Mouse (Mus musculus) CH12.LX (cell line): Measurements from ENCODE around the gene Noto.

Experiments used
- BHLHE40 ChIP-seq: IDR thresholded peaks from 2 replicates; pipeline ENCODE4 v1.6.1; 2011; ENCODE audit warnings: mild to moderate bottlenecking, low read depth, low read length, improper control_type of control experiment
- CHD1 ChIP-seq: IDR thresholded peaks from 2 replicates; pipeline ENCODE4 v1.6.1; 2012; ENCODE audit warnings: low read depth, low read length, improper control_type of control experiment, inconsistent platforms
- CTCF ChIP-seq, 2 experiments: IDR thresholded peaks in 1 of 2; conservative IDR thresholded peaks in 1 of 2; 2 replicates each; pipeline ENCODE4 v1.5.1; 2011 to 2012; ENCODE audit warnings: low read depth in 2 of 2, low read length in 2 of 2, improper control_type of control experiment in 1 of 2, inconsistent platforms in 1 of 2, mild to moderate bottlenecking in 1 of 2, moderate library complexity in 1 of 2
- EP300 ChIP-seq: IDR thresholded peaks from 2 replicates; pipeline ENCODE4 v1.6.1; 2011; ENCODE audit warnings: low read length, improper control_type of control experiment
- GABPA ChIP-seq: IDR thresholded peaks from 2 replicates; pipeline ENCODE4 v1.6.1; 2012; ENCODE audit warnings: low read depth, low read length, improper control_type of control experiment, inconsistent platforms; ENCODE audit not compliant: insufficient replicate concordance
- HCFC1 ChIP-seq: IDR thresholded peaks from 2 replicates; pipeline ENCODE4 v1.6.1; 2012; ENCODE audit warnings: low read depth, mild to moderate bottlenecking, inconsistent platforms, low read length, improper control_type of control experiment
- MAX ChIP-seq: IDR thresholded peaks from 2 replicates; pipeline ENCODE4 v1.6.1; 2011; ENCODE audit warnings: low read length, improper control_type of control experiment
- POLR2A ChIP-seq: IDR thresholded peaks from 2 replicates; pipeline ENCODE4 v1.6.1; 2011; ENCODE audit warnings: low read depth, mild to moderate bottlenecking, improper control_type of control experiment, low read length
- POLR2AphosphoS2 ChIP-seq: IDR thresholded peaks from 2 replicates; pipeline ENCODE4 v1.6.1; 2011; ENCODE audit warnings: low read depth, low read length, improper control_type of control experiment
- SIN3A ChIP-seq: IDR thresholded peaks from 2 replicates; pipeline ENCODE4 v1.6.1; 2012; ENCODE audit warnings: low read length, improper control_type of control experiment, inconsistent platforms
- TBP ChIP-seq: conservative IDR thresholded peaks from 2 replicates; pipeline ENCODE4 v1.6.1; 2011; ENCODE audit warnings: low read depth, low read length, improper control_type of control experiment
- ZC3H11A ChIP-seq: IDR thresholded peaks from 2 replicates; pipeline ENCODE4 v1.6.1; 2012; ENCODE audit warnings: low read depth, mild to moderate bottlenecking, inconsistent platforms, low read length, improper control_type of control experiment
- ZNF384 ChIP-seq: IDR thresholded peaks from 2 replicates; pipeline ENCODE4 v1.6.1; 2012; ENCODE audit warnings: low read depth, low read length, improper control_type of control experiment, inconsistent platforms

DNA sequence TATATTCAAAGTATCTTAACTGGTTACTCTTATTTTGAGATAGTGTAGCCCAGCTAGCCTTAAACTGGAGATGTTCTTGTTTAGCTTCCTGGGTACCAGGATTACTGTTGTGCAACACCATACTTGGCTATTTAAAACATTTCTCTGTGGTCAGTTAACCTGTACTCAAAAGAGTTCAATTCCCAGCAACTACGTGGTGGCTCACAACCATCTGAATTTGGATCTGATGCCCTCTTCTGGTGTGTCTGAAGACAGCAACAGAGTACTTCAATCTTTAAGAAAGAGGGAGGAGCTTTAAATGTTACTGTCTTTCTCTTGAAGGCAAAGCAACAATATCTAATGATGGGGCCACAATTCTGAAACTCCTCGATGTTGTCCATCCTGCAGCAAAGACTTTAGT lies 35.9 kb downstream of the Noto start:
- TF ChIP-seq HCFC1 (no peak), CTCF (conservative IDR thresholded peaks at IDR 0.05 in 1 of 2, IDR thresholded peaks at IDR 0.05 in 1 of 2; ENCODE audit: low read depth in 2 of 2, low read length in 2 of 2) (no peak), POLR2AphosphoS2 (no peak), POLR2A (no peak), MAX (no peak), SIN3A (no peak), EP300 (no peak), CHD1 (no peak), BHLHE40 (no peak), TBP (no peak), ZC3H11A (no peak), ZNF384 (no peak), GABPA (no peak)
